Mouse (Mus musculus) MEL (cell line): ENCODE data around the gene Ptprj. TPM values are rescaled to one million over a fixed set of nuclear protein-coding genes. Genes with fewer than 3 reads are reported as not detected.

Experiments
- DNase-seq: peaks from one replicate; pipeline ENCODE4 v3.0.0; 2011; ENCODE audit warnings: low read depth, low spot score
- H3K27ac ChIP-seq: 2 replicates; pipeline ENCODE4 v1.5.1; 2012; ENCODE audit warnings: low read depth, mild to moderate bottlenecking, control low read depth, low read length, moderate library complexity; ENCODE audit not compliant: control insufficient read depth
- H3K27me3 ChIP-seq, 2 experiments: fragments of 150-350 bp in 1 of 2; sonication (generic) in 1 of 2; 2 replicates each; pipeline ENCODE4 v1.6.1; 2012; ENCODE audit warnings: low read length in 2 of 2, mild to moderate bottlenecking in 2 of 2, improper control_type of control experiment in 1 of 2, moderate library complexity in 1 of 2; ENCODE audit not compliant: insufficient read depth in 2 of 2, control insufficient read depth in 1 of 2
- H3K36me3 ChIP-seq, 2 experiments: 2 replicates each; pipeline ENCODE4 v1.6.1; 2012 to 2014; ENCODE audit warnings: low read length in 2 of 2, improper control_type of control experiment in 1 of 2, inconsistent platforms in 1 of 2, mild to moderate bottlenecking in 1 of 2; ENCODE audit not compliant: insufficient read depth in 2 of 2, control insufficient read depth in 1 of 2
- H3K4me1 ChIP-seq, 2 experiments: fragments of 150-350 bp in 1 of 2; sonication (generic) in 1 of 2; 2 replicates each; pipeline ENCODE4 v1.6.1; 2012; ENCODE audit warnings: low read length in 2 of 2, improper control_type of control experiment in 1 of 2, mild to moderate bottlenecking in 1 of 2; ENCODE audit not compliant: insufficient read depth in 2 of 2, control insufficient read depth in 1 of 2
- H3K4me3 ChIP-seq, 2 experiments: fragments of 150-350 bp in 1 of 2; sonication (generic) in 1 of 2; 2 replicates each; pipeline ENCODE4 v1.5.1; 2012; ENCODE audit warnings: low read depth in 2 of 2, low read length in 2 of 2, mild to moderate bottlenecking in 2 of 2, moderate library complexity in 2 of 2, control low read depth in 1 of 2, improper control_type of control experiment in 1 of 2; ENCODE audit not compliant: control insufficient read depth in 1 of 2, insufficient read depth in 1 of 2
- H3K79me2 ChIP-seq: 2 replicates; pipeline ENCODE4 v1.6.1; 2012; ENCODE audit warnings: mild to moderate bottlenecking, low read length, moderate library complexity; ENCODE audit not compliant: control insufficient read depth, poor library complexity, insufficient read depth
- H3K9ac ChIP-seq: 2 replicates; pipeline ENCODE4 v1.6.1; 2012; ENCODE audit warnings: low read depth, mild to moderate bottlenecking, control low read depth, low read length, moderate library complexity; ENCODE audit not compliant: control insufficient read depth, poor library complexity, severe bottlenecking
- H3K9me3 ChIP-seq: fragments of 150-350 bp; sonication (generic); replicated peaks from 2 replicates; pipeline ENCODE4 v1.6.1; 2012; ENCODE audit warnings: mild to moderate bottlenecking, low read length, improper control_type of control experiment, moderate library complexity; ENCODE audit not compliant: insufficient read depth
- CHD1 ChIP-seq: IDR thresholded peaks from 2 replicates; pipeline ENCODE4 v1.6.1; 2012; ENCODE audit warnings: low read depth, mild to moderate bottlenecking, inconsistent platforms, low read length, improper control_type of control experiment
- CHD2 ChIP-seq: IDR thresholded peaks from 2 replicates; pipeline ENCODE4 v1.6.1; 2011; ENCODE audit warnings: low read length, improper control_type of control experiment
- CTCF ChIP-seq, 3 experiments: IDR thresholded peaks in 2 of 3; conservative IDR thresholded peaks in 1 of 3; 2 replicates each; pipeline ENCODE4 v1.5.1; 2011 to 2012; ENCODE audit warnings: low read length in 3 of 3, low read depth in 2 of 3, mild to moderate bottlenecking in 2 of 3, improper control_type of control experiment in 1 of 3, inconsistent platforms in 1 of 3, mixed read lengths in 1 of 3, moderate library complexity in 1 of 3; ENCODE audit not compliant: control insufficient read depth in 1 of 3, insufficient read depth in 1 of 3, poor library complexity in 1 of 3, severe bottlenecking in 1 of 3
- ELF1 ChIP-seq: IDR thresholded peaks from 2 replicates; pipeline ENCODE4 v1.6.1; 2014; ENCODE audit warnings: low read depth, mild to moderate bottlenecking, inconsistent platforms, low read length, improper control_type of control experiment, moderate library complexity
- EP300 ChIP-seq, 2 experiments: IDR thresholded peaks; 2 replicates each; pipeline ENCODE4 v1.6.1; 2011; ENCODE audit warnings: improper control_type of control experiment in 2 of 2, low read length in 2 of 2, low read depth in 1 of 2, mild to moderate bottlenecking in 1 of 2
- GABPA ChIP-seq: IDR thresholded peaks from 2 replicates; pipeline ENCODE4 v1.6.1; 2012; ENCODE audit warnings: low read depth, mild to moderate bottlenecking, inconsistent platforms, low read length, improper control_type of control experiment, moderate library complexity
- HCFC1 ChIP-seq: IDR thresholded peaks from 2 replicates; pipeline ENCODE4 v1.6.1; 2012; ENCODE audit warnings: low read depth, mild to moderate bottlenecking, inconsistent platforms, low read length, improper control_type of control experiment, moderate library complexity
- KAT2A ChIP-seq: conservative IDR thresholded peaks from 2 replicates; pipeline ENCODE4 v1.6.1; 2012; ENCODE audit warnings: low read depth, low read length, improper control_type of control experiment, inconsistent platforms
- MAFK ChIP-seq: IDR thresholded peaks from 2 replicates; pipeline ENCODE4 v1.6.1; 2011; ENCODE audit warnings: low read depth, mild to moderate bottlenecking, low read length, improper control_type of control experiment, borderline replicate concordance
- MAX ChIP-seq: IDR thresholded peaks from 2 replicates; pipeline ENCODE4 v1.6.1; 2011; ENCODE audit warnings: low read length, improper control_type of control experiment
- MAZ ChIP-seq: IDR thresholded peaks from 2 replicates; pipeline ENCODE4 v1.6.1; 2012; ENCODE audit warnings: low read depth, mild to moderate bottlenecking, inconsistent platforms, low read length, improper control_type of control experiment
- POLR2A ChIP-seq, 2 experiments: IDR thresholded peaks; 2 replicates each; pipeline ENCODE4 v1.6.1; 2011 to 2012; ENCODE audit warnings: low read length in 2 of 2, mild to moderate bottlenecking in 2 of 2, control low read depth in 1 of 2, improper control_type of control experiment in 1 of 2, low read depth in 1 of 2, moderate library complexity in 1 of 2; ENCODE audit not compliant: control insufficient read depth in 1 of 2, insufficient read depth in 1 of 2, poor library complexity in 1 of 2
- POLR2AphosphoS5 ChIP-seq: IDR thresholded peaks from 2 replicates; pipeline ENCODE4 v1.6.1; 2012; ENCODE audit warnings: low read depth, borderline replicate concordance, mild to moderate bottlenecking, inconsistent platforms, low read length, moderate library complexity, mixed read lengths
- RCOR1 ChIP-seq: IDR thresholded peaks from 2 replicates; pipeline ENCODE4 v1.6.1; 2012; ENCODE audit warnings: low read depth, mild to moderate bottlenecking, inconsistent platforms, low read length, improper control_type of control experiment
- SIN3A ChIP-seq: IDR thresholded peaks from 2 replicates; pipeline ENCODE4 v1.6.1; 2012; ENCODE audit warnings: low read length, improper control_type of control experiment, inconsistent platforms
- TAL1 ChIP-seq: IDR thresholded peaks from 2 replicates; pipeline ENCODE4 v1.6.1; 2012; ENCODE audit warnings: mild to moderate bottlenecking, inconsistent platforms, low read length, moderate library complexity, mixed read lengths
- TBP ChIP-seq: IDR thresholded peaks from 2 replicates; pipeline ENCODE4 v1.8.0; 2011; ENCODE audit warnings: low read depth, low read length, improper control_type of control experiment
- TCF12 ChIP-seq: IDR thresholded peaks from 2 replicates; pipeline ENCODE4 v1.6.1; 2014; ENCODE audit warnings: low read depth, mild to moderate bottlenecking, inconsistent platforms, low read length, improper control_type of control experiment, moderate library complexity
- UBTF ChIP-seq: IDR thresholded peaks from 2 replicates; pipeline ENCODE4 v1.6.1; 2012; ENCODE audit warnings: low read depth, mild to moderate bottlenecking, inconsistent platforms, low read length, improper control_type of control experiment, moderate library complexity, borderline replicate concordance; ENCODE audit not compliant: insufficient read depth
- USF2 ChIP-seq, 2 experiments: IDR thresholded peaks; 2 replicates each; pipeline ENCODE4 v1.6.1; 2011 to 2012; ENCODE audit warnings: improper control_type of control experiment in 2 of 2, low read length in 2 of 2, borderline replicate concordance in 1 of 2, inconsistent platforms in 1 of 2, low read depth in 1 of 2, mild to moderate bottlenecking in 1 of 2; ENCODE audit not compliant: insufficient read depth in 1 of 2
- ZNF384 ChIP-seq: IDR thresholded peaks from 2 replicates; pipeline ENCODE4 v1.6.1; 2012; ENCODE audit warnings: low read depth, mild to moderate bottlenecking, inconsistent platforms, low read length, improper control_type of control experiment
- polyA plus RNA-seq, 2 experiments: library from polyadenylated mRNA; stranded (reverse) in 1 of 2; unstranded in 1 of 2; fragments of >175 nt in 1 of 2; fragments of >200 nt in 1 of 2; gene quantifications; 2 replicates each; pipeline versions ENCODE4 v1.2.1 to v1.2.4; 2012; ENCODE audit warnings: low replicate concordance in 2 of 2, low read depth in 1 of 2; ENCODE audit not compliant: insufficient read length in 2 of 2, insufficient read depth in 1 of 2, missing spikeins in 1 of 2
- total RNA-seq: library from RNA; depleted of rRNA; stranded (reverse); fragments of 300-350 nt; gene quantifications from 2 replicates; pipeline ENCODE4 v1.2.3, GENCODE M21; 2012

Ptprj gene
- total and polyA plus RNA-seq, 3 experiments, result 6.4 to 10.2 TPM; not detected in 1

DNA sequence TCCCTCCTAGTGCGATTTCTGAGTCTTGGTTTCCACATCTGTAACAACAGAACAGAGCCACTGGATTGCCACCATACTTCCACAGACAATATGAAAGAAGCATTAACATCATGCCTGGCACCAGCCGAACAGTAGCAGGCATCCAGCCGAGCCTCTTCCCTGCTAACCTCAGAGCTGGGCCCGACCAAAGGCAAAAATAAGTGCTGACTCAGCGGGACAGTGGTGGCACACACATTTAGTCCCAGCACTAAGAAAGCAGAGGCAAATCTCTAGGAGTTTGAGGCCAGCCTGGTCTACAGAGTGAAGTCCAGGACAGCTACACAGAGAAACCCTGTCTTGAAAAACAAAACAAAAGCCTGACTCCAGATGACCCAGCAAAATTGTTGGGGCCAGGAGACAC is 24.7 kb downstream of the Ptprj start:
- H3K4me1 ChIP-seq, result peaks cover 14 to 22% of the 10 kb centered on the region in 2 experiments

DNA sequence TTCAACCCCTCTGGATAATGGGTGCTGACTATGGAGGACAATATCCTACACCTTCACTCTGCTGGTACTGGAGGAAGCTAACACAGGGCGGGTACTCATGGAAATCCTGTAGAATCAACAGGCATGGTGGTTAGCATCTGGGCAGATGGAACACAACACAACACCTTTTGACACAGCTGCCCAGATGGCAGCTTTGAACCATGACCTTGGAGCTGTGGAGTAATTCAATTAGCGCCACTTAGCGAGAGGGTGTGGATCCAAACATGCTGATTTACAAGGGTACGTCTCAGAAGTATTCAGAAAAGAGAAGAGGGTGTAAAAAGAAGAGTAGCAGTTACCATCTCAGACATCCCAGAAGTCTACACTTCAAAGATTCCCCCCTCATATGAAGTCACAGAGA is 25.6 kb downstream of the Ptprj start:
- Histone ChIP-seq H3K36me3 (peaks cover 0 to 21% of the 10 kb centered on the region in 2 experiments; a peak in 2 of 4 replicates), H3K4me1 (peaks cover 10 to 15% of the 10 kb centered on the region in 2 experiments)

More for the DNA sequence above, 24.7 kb downstream of the Ptprj start:
- TF ChIP-seq CTCF (IDR thresholded peaks at IDR 0.05 in 2 of 3, conservative IDR thresholded peaks at IDR 0.05 in 1 of 3; ENCODE audit: control insufficient read depth in 1 of 3, insufficient read depth in 1 of 3, low read depth in 2 of 3, low read length in 3 of 3, poor library complexity in 1 of 3, severe bottlenecking in 1 of 3), result no peak
- TF ChIP-seq HCFC1, result no peak
- peak; percentile 88 for TF ChIP-seq MAFK
- TF ChIP-seq TAL1, result no peak
- no peak for DNase-seq
- no peaks in the 10 kb centered on the region for H3K27me3 ChIP-seq
- H3K79me2 ChIP-seq, result peaks cover 10% of the 10 kb centered on the region; the same call in 1 of the 2 replicates
- H3K27ac ChIP-seq, result no peak overlapping the region
- peaks cover 0 to 27% of the 10 kb centered on the region in 2 experiments; a peak in 2 of 4 replicates for H3K36me3 ChIP-seq
- no peak overlapping the region for H3K4me3 ChIP-seq
- no peak overlapping the region for H3K9ac ChIP-seq
- H3K9me3 ChIP-seq, result no peaks in the 10 kb centered on the region

GRCm38 (mm10) chr2:90553861-90554260 is 26.6 kb downstream of the Ptprj start:
- H3K4me1 ChIP-seq, result peaks cover 10 to 11% of the 10 kb centered on the region in 2 experiments
- no peaks in the 10 kb centered on the region for H3K27me3 ChIP-seq
- no peaks in the 10 kb centered on the region for H3K9me3 ChIP-seq
- peaks cover 0 to 17% of the 10 kb centered on the region in 2 experiments; a peak in 2 of 4 replicates for H3K36me3 ChIP-seq
- H3K27ac ChIP-seq, result no peak overlapping the region
- no peak overlapping the region for H3K9ac ChIP-seq
- DNase-seq, result no peak
- no peak overlapping the region for H3K4me3 ChIP-seq
- peaks cover 10% of the 10 kb centered on the region; the same call in 1 of the 2 replicates for H3K79me2 ChIP-seq
- TF ChIP-seq ELF1 (no peak), USF2 (IDR thresholded peaks at IDR 0.05; ENCODE audit: borderline replicate concordance in 1 of 2, insufficient read depth in 1 of 2, low read depth in 1 of 2, low read length in 2 of 2) (no peak), POLR2AphosphoS5 (no peak), ZNF384 (no peak), GABPA (no peak), TCF12 (no peak), TBP (no peak), MAFK (no peak), RCOR1 (no peak), KAT2A (no peak), EP300 (IDR thresholded peaks at IDR 0.05; ENCODE audit: low read depth in 1 of 2, low read length in 2 of 2) (no peak), CHD2 (no peak), MAX (no peak), CHD1 (no peak), HCFC1 (no peak)
- TF ChIP-seq, all 39 proteins: peak for 0

More for the DNA sequence above, 25.6 kb downstream of the Ptprj start:
- Histone ChIP-seq H3K9me3 (no peaks in the 10 kb centered on the region), H3K79me2 (peaks cover 9% of the 10 kb centered on the region; the same call in 1 of the 2 replicates), H3K27ac (no peak overlapping the region), H3K4me3 (no peak overlapping the region), H3K9ac (no peak overlapping the region), H3K27me3 (no peaks in the 10 kb centered on the region)
- TF ChIP-seq USF2 (IDR thresholded peaks at IDR 0.05; ENCODE audit: borderline replicate concordance in 1 of 2, insufficient read depth in 1 of 2, low read depth in 1 of 2, low read length in 2 of 2) (no peak), MAZ (no peak), UBTF (no peak), SIN3A (no peak), MAFK (no peak), ELF1 (no peak), POLR2A (IDR thresholded peaks at IDR 0.05; ENCODE audit: control insufficient read depth in 1 of 2, insufficient read depth in 1 of 2, low read depth in 1 of 2, low read length in 2 of 2, poor library complexity in 1 of 2) (no peak)
- DNase-seq, result no peak
